Mouse (Mus musculus) myocyte (in vitro differentiated cells): ENCODE measurements at regions not wholly inside any gene's neighbourhood (a gene's known extent, or its start where the extent isn't known, plus 50 kb on each side); places are given as distances from the start of the nearest gene placed in this dataset.

Experiments
- H3K27me3 ChIP-seq: one replicate; pipeline ENCODE4 v1.6.1; 2011; ENCODE audit not compliant: control insufficient read depth, insufficient read depth, insufficient read length
- H3K36me3 ChIP-seq: one replicate; pipeline ENCODE4 v1.6.1; 2011; ENCODE audit not compliant: control insufficient read depth, insufficient read depth
- H3K4me2 ChIP-seq: one replicate; pipeline ENCODE4 v1.6.1; 2011; ENCODE audit warnings: low read depth, control low read depth
- H3K4me3 ChIP-seq: one replicate; pipeline ENCODE4 v1.5.1; 2011; ENCODE audit warnings: mild to moderate bottlenecking, control low read depth, moderate library complexity
- H3K79me2 ChIP-seq: one replicate; pipeline ENCODE4 v1.6.1; 2011; ENCODE audit not compliant: control insufficient read depth, insufficient read depth
- H3ac ChIP-seq: one replicate; pipeline ENCODE4 v1.6.1; 2011; ENCODE audit not compliant: control insufficient read depth, insufficient read length
- CEBPB ChIP-seq: IDR thresholded peaks from 2 replicates; pipeline ENCODE4 v1.6.1; 2011; ENCODE audit warnings: mild to moderate bottlenecking, moderate library complexity; ENCODE audit not compliant: poor library complexity, insufficient read depth, severe bottlenecking
- E2F4 ChIP-seq: IDR thresholded peaks from one replicate; pipeline ENCODE4 v1.6.1; 2011; ENCODE audit warnings: mild to moderate bottlenecking, control low read depth, moderate library complexity; ENCODE audit not compliant: insufficient read depth
- MAX ChIP-seq: IDR thresholded peaks from one replicate; pipeline ENCODE4 v1.6.1; 2011; ENCODE audit warnings: low read depth, mild to moderate bottlenecking, control low read depth
- MYOD1 ChIP-seq, 3 experiments: IDR thresholded peaks; one replicate each; pipeline ENCODE4 v1.6.1; 2011; ENCODE audit warnings: control low read depth in 2 of 3, low read depth in 2 of 3, mild to moderate bottlenecking in 2 of 3, moderate library complexity in 1 of 3; ENCODE audit not compliant: insufficient read length in 2 of 3, control insufficient read depth in 1 of 3
- MYOG ChIP-seq, 3 experiments: IDR thresholded peaks; one replicate each; pipeline ENCODE4 v1.6.1; 2011; ENCODE audit warnings: control low read depth in 2 of 3, low read depth in 2 of 3, mild to moderate bottlenecking in 2 of 3; ENCODE audit not compliant: insufficient read length in 2 of 3, control insufficient read depth in 1 of 3, insufficient read depth in 1 of 3
- POLR2A ChIP-seq: IDR thresholded peaks from one replicate; pipeline ENCODE4 v1.6.1; 2011; ENCODE audit warnings: low read depth, mild to moderate bottlenecking, control low read depth, moderate library complexity; ENCODE audit not compliant: insufficient read length
- POLR2AphosphoS2 ChIP-seq: IDR thresholded peaks from one replicate; pipeline ENCODE4 v1.6.1; 2011; ENCODE audit warnings: low read depth, control low read depth; ENCODE audit not compliant: insufficient read length
- REST ChIP-seq: IDR thresholded peaks from one replicate; pipeline ENCODE4 v1.6.1; 2011; ENCODE audit warnings: mild to moderate bottlenecking, control low read depth, moderate library complexity; ENCODE audit not compliant: insufficient read depth, insufficient read length
- SRF ChIP-seq: IDR thresholded peaks from one replicate; pipeline ENCODE4 v1.6.1; 2011; ENCODE audit warnings: low read depth; ENCODE audit not compliant: control insufficient read depth, insufficient read length
- TCF12 ChIP-seq: IDR thresholded peaks from one replicate; pipeline ENCODE4 v1.6.1; 2011; ENCODE audit warnings: mild to moderate bottlenecking, control low read depth; ENCODE audit not compliant: poor library complexity, insufficient read depth, severe bottlenecking
- TCF3 ChIP-seq: IDR thresholded peaks from one replicate; pipeline ENCODE4 v1.6.1; 2011; ENCODE audit warnings: low read depth, control low read depth; ENCODE audit not compliant: insufficient read length
- USF1 ChIP-seq: IDR thresholded peaks from one replicate; pipeline ENCODE4 v1.6.1; 2011; ENCODE audit warnings: low read depth, mild to moderate bottlenecking, control low read depth, moderate library complexity

- H3K4me3 ChIP-seq: no peak overlapping the region
- H3K4me2 ChIP-seq: no peak overlapping the region
- TF ChIP-seq USF1: no peak
- no peak for TF ChIP-seq POLR2A
- TF ChIP-seq CEBPB: no peak
- no peak for TF ChIP-seq MAX
- no peak for TF ChIP-seq TCF12
- no peak for TF ChIP-seq POLR2AphosphoS2
- no peak for TF ChIP-seq REST
- no peak for TF ChIP-seq MYOG (IDR thresholded peaks at IDR 0.05; ENCODE audit: control insufficient read depth in 1 of 3, insufficient read depth in 1 of 3, insufficient read length in 2 of 3, low read depth in 2 of 3)
- no peak for TF ChIP-seq SRF
Measured at GRCm38 (mm10) chr5:64613696-64614095, 189.5 kb upstream of the Klf3 start.

GRCm38 (mm10) chr5:64618126-64618525 is 185.1 kb upstream of the Klf3 start:
- Histone ChIP-seq H3K27me3 (no peaks in the 10 kb centered on the region), H3ac (no peak overlapping the region), H3K36me3 (no peaks in the 10 kb centered on the region), H3K4me3 (no peak overlapping the region), H3K79me2 (no peaks in the 10 kb centered on the region), H3K4me2 (no peak overlapping the region)
- TF ChIP-seq USF1 (no peak), E2F4 (no peak), MAX (no peak), TCF12 (no peak), REST (no peak), SRF (no peak), MYOG (IDR thresholded peaks at IDR 0.05; ENCODE audit: control insufficient read depth in 1 of 3, insufficient read depth in 1 of 3, insufficient read length in 2 of 3, low read depth in 2 of 3) (no peak), MYOD1 (IDR thresholded peaks at IDR 0.05; ENCODE audit: control insufficient read depth in 1 of 3, insufficient read length in 2 of 3, low read depth in 2 of 3) (no peak), POLR2A (no peak), POLR2AphosphoS2 (no peak), CEBPB (no peak)

More at GRCm38 (mm10) chr5:64613696-64614095, 189.5 kb upstream of the Klf3 start:
- no peaks in the 10 kb centered on the region for H3K79me2 ChIP-seq
- no peak overlapping the region for H3ac ChIP-seq
- H3K27me3 ChIP-seq: no peaks in the 10 kb centered on the region
- no peaks in the 10 kb centered on the region for H3K36me3 ChIP-seq

- TF ChIP-seq USF1: no peak
- TF ChIP-seq MAX: no peak
- TF ChIP-seq CEBPB: no peak
- no peak for TF ChIP-seq POLR2AphosphoS2
- TF ChIP-seq TCF12: no peak
- no peak for TF ChIP-seq REST
- no peak for TF ChIP-seq TCF3
- no peak for TF ChIP-seq POLR2A
- TF ChIP-seq MYOG (IDR thresholded peaks at IDR 0.05; ENCODE audit: control insufficient read depth in 1 of 3, insufficient read depth in 1 of 3, insufficient read length in 2 of 3, low read depth in 2 of 3): no peak
- TF ChIP-seq E2F4: no peak
- no peak for TF ChIP-seq SRF
- TF ChIP-seq MYOD1 (IDR thresholded peaks at IDR 0.05; ENCODE audit: control insufficient read depth in 1 of 3, insufficient read length in 2 of 3, low read depth in 2 of 3): no peak
- H3K36me3 ChIP-seq: no peaks in the 10 kb centered on the region
- no peaks in the 10 kb centered on the region for H3K27me3 ChIP-seq
- no peak overlapping the region for H3K4me2 ChIP-seq
- H3ac ChIP-seq: no peak overlapping the region
- H3K4me3 ChIP-seq: no peak overlapping the region
- no peaks in the 10 kb centered on the region for H3K79me2 ChIP-seq
Measured at GRCm38 (mm10) chr5:64619752-64620151, 183.4 kb upstream of the Klf3 start.

GRCm38 (mm10) chr5:64620726-64621125 is 182.5 kb upstream of the Klf3 start:
- H3ac ChIP-seq: no peak overlapping the region
- H3K4me3 ChIP-seq: no peak overlapping the region
- H3K36me3 ChIP-seq: no peaks in the 10 kb centered on the region
- no peaks in the 10 kb centered on the region for H3K79me2 ChIP-seq
- no peak overlapping the region for H3K4me2 ChIP-seq
- no peak for TF ChIP-seq MYOD1 (IDR thresholded peaks at IDR 0.05; ENCODE audit: control insufficient read depth in 1 of 3, insufficient read length in 2 of 3, low read depth in 2 of 3)
- no peak for TF ChIP-seq MAX
- no peak for TF ChIP-seq POLR2AphosphoS2
- no peak for TF ChIP-seq CEBPB
- no peak for TF ChIP-seq TCF3
- TF ChIP-seq SRF: no peak
- TF ChIP-seq E2F4: no peak
- TF ChIP-seq TCF12: no peak
- TF ChIP-seq USF1: no peak
- no peak for TF ChIP-seq POLR2A
- TF ChIP-seq MYOG (IDR thresholded peaks at IDR 0.05; ENCODE audit: control insufficient read depth in 1 of 3, insufficient read depth in 1 of 3, insufficient read length in 2 of 3, low read depth in 2 of 3): no peak
- TF ChIP-seq REST: no peak
- no peaks in the 10 kb centered on the region for H3K27me3 ChIP-seq

GRCm38 (mm10) chr5:64621386-64621785 is 181.8 kb upstream of the Klf3 start:
- no peak overlapping the region for H3K4me2 ChIP-seq
- no peak for TF ChIP-seq CEBPB
- TF ChIP-seq TCF3: no peak
- no peak for TF ChIP-seq USF1
- no peak for TF ChIP-seq POLR2A
- no peak for TF ChIP-seq MYOG (IDR thresholded peaks at IDR 0.05; ENCODE audit: control insufficient read depth in 1 of 3, insufficient read depth in 1 of 3, insufficient read length in 2 of 3, low read depth in 2 of 3)
- no peak for TF ChIP-seq MAX
- no peak for TF ChIP-seq TCF12
- TF ChIP-seq SRF: no peak
- no peak for TF ChIP-seq REST
- no peak for TF ChIP-seq POLR2AphosphoS2
- no peak for TF ChIP-seq MYOD1 (IDR thresholded peaks at IDR 0.05; ENCODE audit: control insufficient read depth in 1 of 3, insufficient read length in 2 of 3, low read depth in 2 of 3)
- no peak overlapping the region for H3K4me3 ChIP-seq
- no peaks in the 10 kb centered on the region for H3K27me3 ChIP-seq
- no peaks in the 10 kb centered on the region for H3K36me3 ChIP-seq
- no peak overlapping the region for H3ac ChIP-seq
- no peaks in the 10 kb centered on the region for H3K79me2 ChIP-seq
